Mouse (Mus musculus) macrophage (primary cell): Measurements from ENCODE around the gene Tcf20. TPM values are rescaled to one million over a fixed set of nuclear protein-coding genes. Genes with fewer than 3 reads are reported as not detected.

Experiments
- H3K27ac ChIP-seq: fragments of 350-480 bp; formaldehyde crosslinking; 2 replicates; pipeline ENCODE4 v1.9.0; 2021
- H3K36me3 ChIP-seq: fragments of 350-480 bp; formaldehyde crosslinking; 2 replicates; pipeline ENCODE4 v1.9.0; 2021; ENCODE audit errors: inconsistent target
- H3K4me3 ChIP-seq: fragments of 350-480 bp; formaldehyde crosslinking; 2 replicates; pipeline ENCODE4 v1.9.0; 2021; ENCODE audit errors: inconsistent target
- H3K79me2 ChIP-seq: fragments of 350-480 bp; formaldehyde crosslinking; 2 replicates; pipeline ENCODE4 v1.9.0; 2021; ENCODE audit errors: inconsistent target
- WGBS: methylation state at CpG from one replicate; pipeline ENCODE4 v1.1.7; 2026; ENCODE audit warnings: inconsistent platforms; ENCODE audit not compliant: missing documents; 5-methylcytosine and 5-hydroxymethylcytosine counted together
- polyA plus RNA-seq: library from polyadenylated mRNA; stranded (reverse); fragments of 250-400 nt; gene quantifications from 3 replicates; pipeline ENCODE4 v1.2.4, GENCODE M21; 2018; ENCODE audit warnings: inconsistent platforms

Gene Tcf20
- polyA plus RNA-seq, 1 experiment from 2014 or later = 18.5 TPM

DNA sequence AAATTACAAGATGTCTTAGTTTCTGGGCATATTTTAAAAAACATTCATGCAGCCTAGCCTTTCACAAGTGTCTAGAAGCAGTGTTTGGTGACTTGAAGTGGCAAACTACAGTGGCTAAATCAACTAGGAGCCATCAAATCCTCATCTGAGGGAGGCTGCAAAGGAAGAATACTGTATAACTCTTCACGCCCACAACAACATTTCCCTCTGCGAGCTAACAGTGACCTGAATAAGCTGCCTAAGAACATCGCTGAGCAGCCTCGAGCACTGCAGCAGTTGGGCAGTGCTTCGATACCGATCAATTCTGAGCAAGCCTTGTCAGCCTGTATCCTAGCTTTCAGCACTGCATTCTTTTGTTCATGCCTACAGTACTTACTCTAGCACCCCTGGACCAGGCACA, 157.8 kb downstream of the Tcf20 start:
- 98% methylated on average over 6 of the region's 6 CpGs for WGBS
- no peaks in the 10 kb centered on the region for H3K36me3 ChIP-seq

DNA sequence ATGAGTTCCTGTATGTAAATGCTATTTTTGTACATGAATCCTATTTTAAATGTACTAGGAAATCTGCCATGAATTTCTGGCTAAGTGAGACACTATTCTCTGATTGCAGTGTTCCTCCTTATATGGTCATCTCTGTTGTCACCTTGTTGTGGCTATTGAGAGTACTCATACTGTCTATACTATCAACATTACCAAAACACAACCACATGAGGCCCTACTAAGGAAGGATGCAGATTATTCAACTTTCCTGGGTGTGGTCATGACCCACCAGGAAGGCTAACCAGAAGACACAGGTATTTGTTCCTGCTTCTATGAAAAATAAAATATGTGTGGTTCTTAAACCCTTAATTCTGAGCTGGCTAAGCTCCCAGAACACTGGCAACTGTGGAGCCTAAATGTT, 161.8 kb downstream of the Tcf20 start:
- Histone ChIP-seq H3K4me3 (no peak overlapping the region), H3K27ac (no peak overlapping the region), H3K36me3 (peaks cover 4% of the 10 kb centered on the region; the same call in 1 of the 2 replicates), H3K79me2 (peaks cover 27% of the 10 kb centered on the region; the same call in 1 of the 2 replicates)

More for the DNA sequence above, 157.8 kb downstream of the Tcf20 start:
- peaks cover 31% of the 10 kb centered on the region; the same call in 1 of the 2 replicates for H3K79me2 ChIP-seq
- H3K27ac ChIP-seq = no peak overlapping the region
- no peak overlapping the region for H3K4me3 ChIP-seq

DNA sequence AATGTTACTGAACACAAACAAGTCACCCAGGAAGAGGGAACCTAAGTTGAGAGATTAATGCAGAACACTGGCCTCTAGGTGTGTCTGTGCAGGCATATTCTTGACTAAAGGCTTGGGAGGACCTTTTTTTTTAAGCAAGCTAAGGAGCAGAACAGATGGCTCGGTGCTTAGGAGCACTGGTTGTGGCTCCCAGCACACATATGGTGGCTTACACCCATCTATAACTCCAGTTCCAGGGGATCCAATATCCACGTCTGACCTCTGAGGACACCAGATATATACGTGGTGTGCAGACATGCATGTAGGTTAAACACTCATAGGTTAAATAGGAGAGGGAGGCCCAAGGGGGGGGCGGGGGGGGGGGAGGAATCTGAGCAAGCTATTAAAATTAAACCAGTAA, 165.3 kb downstream of the Tcf20 start:
- H3K4me3 ChIP-seq = no peak overlapping the region
- H3K79me2 ChIP-seq = peaks cover 13% of the 10 kb centered on the region; the same call in 1 of the 2 replicates
- 100% methylated on average over 2 of the region's 4 CpGs for WGBS
- no peak overlapping the region for H3K27ac ChIP-seq
- H3K36me3 ChIP-seq = peaks cover 4% of the 10 kb centered on the region; the same call in 1 of the 2 replicates

DNA sequence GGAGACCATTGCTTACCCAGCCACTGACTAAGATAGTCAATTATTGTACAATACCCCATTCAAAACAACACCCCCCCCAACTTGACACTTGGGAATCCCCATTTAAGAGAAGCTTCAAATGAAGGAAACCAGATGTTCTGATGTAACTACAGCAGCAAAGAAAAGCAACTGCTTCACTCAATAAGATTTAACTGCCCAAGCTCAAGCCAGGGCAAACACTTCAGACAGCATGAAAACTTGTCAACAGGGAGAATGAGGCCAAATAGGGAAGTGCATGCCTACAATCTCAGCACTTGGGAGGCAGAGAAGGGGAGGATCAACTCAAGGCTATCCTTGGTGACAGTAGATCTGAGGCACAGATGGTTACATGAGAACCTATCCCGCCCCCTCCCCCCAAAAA, 166.0 kb downstream of the Tcf20 start:
- H3K27ac ChIP-seq = no peak overlapping the region
- WGBS = 86% methylated on average over 1 of the region's 1 CpGs
- H3K36me3 ChIP-seq = peaks cover 4% of the 10 kb centered on the region; the same call in 1 of the 2 replicates
- H3K4me3 ChIP-seq = no peak overlapping the region
- peaks cover 6% of the 10 kb centered on the region; the same call in 1 of the 2 replicates for H3K79me2 ChIP-seq

DNA sequence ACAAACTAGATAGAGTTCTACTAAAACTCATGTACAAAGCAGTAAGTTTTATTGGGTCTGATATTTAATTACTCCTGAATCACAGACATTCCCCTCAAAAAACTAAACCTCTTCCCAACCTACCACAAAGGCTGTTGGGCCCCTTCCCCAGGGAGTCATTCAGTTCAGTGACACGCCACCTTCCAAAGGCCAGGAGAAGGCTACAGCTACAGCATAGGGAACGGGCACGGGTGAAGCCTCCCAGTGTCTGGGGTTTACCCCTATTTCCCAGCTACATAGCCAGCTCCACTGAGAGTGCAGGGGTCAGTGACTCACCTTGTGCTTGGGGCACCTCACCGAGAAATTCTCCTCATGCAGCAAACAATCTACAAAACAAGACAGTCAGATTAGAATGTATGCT, 172.4 kb downstream of the Tcf20 start:
- Histone ChIP-seq H3K36me3 (peaks cover 6% of the 10 kb centered on the region; the same call in 1 of the 2 replicates), H3K79me2 (no peaks in the 10 kb centered on the region), H3K4me3 (no peak overlapping the region), H3K27ac (no peak overlapping the region)
- WGBS = 100% methylated on average over 4 of the region's 4 CpGs

DNA sequence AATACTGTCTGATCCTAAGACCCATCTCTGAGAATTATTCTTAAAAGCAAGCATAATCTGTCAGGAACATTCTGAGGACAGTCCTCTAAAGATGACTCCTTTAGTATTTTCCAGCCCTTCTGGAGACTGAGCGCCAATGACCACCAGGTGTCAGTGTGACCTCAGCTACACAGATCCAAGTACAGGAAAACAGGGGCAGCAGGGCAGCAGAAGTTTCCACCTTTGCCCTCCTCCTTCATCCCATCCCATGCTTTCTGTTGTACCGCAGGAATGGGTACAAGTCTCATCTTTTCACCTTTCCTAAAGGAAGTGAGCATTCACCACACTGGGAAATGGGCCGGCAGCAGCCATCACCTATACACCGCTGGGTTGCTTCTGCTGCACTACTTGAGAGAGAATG, 172.9 kb downstream of the Tcf20 start:
- peaks cover 6% of the 10 kb centered on the region; the same call in 1 of the 2 replicates for H3K36me3 ChIP-seq
- H3K4me3 ChIP-seq = no peak overlapping the region
- 78% methylated on average over 4 of the region's 4 CpGs for WGBS
- H3K79me2 ChIP-seq = no peaks in the 10 kb centered on the region
- H3K27ac ChIP-seq = no peak overlapping the region

DNA sequence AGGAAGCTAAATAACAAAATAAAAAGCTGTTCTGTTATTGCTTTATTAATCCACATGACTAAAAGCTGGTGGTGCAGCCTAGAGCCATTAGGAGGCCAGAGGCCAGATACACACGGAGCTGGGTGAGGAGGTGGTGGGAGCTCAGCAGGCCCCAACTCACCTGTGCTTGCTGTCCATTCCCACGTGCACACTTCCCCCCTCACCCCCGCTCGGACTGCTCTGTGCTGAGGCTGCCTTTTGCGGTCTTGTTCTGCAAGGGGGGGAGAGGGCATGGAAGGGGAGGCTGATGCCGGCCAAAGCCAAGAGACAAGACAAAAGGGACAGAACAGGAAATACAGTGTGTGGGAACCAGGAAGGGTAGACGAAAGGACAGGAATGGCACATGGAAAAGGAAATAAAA, 173.4 kb downstream of the Tcf20 start:
- H3K79me2 ChIP-seq = no peaks in the 10 kb centered on the region
- H3K36me3 ChIP-seq = peaks cover 6% of the 10 kb centered on the region; the same call in 1 of the 2 replicates
- H3K27ac ChIP-seq = no peak overlapping the region
- WGBS = 96% methylated on average over 7 of the region's 7 CpGs
- no peak overlapping the region for H3K4me3 ChIP-seq

DNA sequence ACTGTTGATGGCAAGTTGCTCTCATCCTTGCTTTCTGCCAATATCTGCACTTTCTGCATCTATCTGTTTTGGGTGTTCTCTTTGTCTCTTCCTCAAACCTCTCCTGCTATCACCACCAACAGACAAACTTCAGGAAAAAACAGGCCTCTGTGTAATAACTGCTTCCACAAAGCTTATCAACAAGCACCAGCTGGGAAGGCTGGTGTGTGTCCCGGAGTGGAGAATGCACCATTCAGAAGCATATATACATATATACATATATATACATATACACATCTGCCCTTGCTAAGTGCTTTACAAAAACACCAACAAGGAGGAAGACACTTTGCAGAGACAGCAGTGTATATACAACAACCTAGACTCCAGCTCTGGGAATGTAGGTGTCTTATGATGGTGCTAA, 177.1 kb downstream of the Tcf20 start:
- Histone ChIP-seq H3K27ac (no peak overlapping the region), H3K36me3 (peaks cover 6% of the 10 kb centered on the region; the same call in 1 of the 2 replicates), H3K4me3 (no peak overlapping the region), H3K79me2 (no peaks in the 10 kb centered on the region)
- no CpG with 5 or more reads among the region's 1 CpGs for WGBS

DNA sequence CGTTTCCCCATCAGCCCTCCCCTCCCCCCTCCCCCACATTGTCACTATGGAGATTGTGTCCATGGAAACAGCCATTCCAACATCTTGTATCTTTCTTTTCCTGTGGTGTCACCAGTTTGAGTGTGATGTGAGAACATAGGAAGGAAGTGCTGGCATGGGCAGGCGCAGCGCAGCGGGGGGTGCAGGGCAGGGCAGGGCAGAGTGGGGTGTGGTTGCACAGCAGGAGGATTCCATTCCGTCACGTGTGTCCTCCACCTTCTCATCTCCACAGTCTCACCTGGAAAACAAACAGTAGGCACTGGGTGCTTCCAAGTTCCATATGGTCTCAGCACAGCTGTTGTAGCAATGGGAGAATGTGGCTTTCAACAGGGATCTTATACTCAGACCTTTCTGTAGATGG, 178.2 kb downstream of the Tcf20 start:
- peaks cover 6% of the 10 kb centered on the region; the same call in 1 of the 2 replicates for H3K36me3 ChIP-seq
- no peak overlapping the region for H3K27ac ChIP-seq
- H3K4me3 ChIP-seq = no peak overlapping the region
- WGBS = 81% methylated on average over 4 of the region's 6 CpGs
- no peaks in the 10 kb centered on the region for H3K79me2 ChIP-seq

DNA sequence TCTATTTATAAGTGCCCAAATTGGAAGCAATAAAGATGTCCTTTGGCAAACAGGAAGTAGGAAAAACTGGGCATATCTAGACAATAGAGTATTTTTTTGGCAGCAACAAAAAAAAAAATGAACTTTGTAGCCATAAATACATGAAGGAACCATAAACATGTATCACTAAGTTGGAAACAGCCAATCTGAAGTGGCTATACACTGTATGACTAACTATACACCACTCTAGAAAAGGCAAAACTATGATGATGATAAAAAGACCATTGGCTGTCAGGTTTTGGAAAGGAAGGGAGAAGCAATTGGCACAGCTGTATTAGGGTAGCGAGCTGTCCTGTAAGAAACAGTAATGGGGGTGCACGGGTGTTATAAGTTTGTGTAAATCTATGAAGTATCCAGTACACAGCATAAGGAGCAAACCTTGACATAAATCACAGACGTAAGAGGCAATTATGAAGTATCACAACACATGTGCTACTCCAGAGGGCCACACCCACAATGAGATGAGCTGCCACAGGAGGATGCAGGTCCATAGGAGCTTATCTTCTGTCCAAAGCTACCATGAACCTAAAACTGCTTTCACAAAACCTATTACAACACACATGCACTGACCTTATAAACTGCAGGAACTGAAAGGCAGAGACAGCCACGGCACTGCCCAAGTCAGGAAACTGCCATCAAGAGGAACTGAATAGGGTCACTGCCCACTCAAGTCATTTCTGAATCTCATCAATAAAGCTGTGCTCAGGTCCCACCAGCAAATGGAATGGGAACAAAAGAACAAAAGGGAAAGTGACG, 180.5 kb downstream of the Tcf20 start:
- WGBS = 65% methylated on average over 5 of the region's 5 CpGs
- no peaks in the 10 kb centered on the region for H3K79me2 ChIP-seq
- H3K27ac ChIP-seq = no peak overlapping the region
- no peak overlapping the region for H3K4me3 ChIP-seq
- no peaks in the 10 kb centered on the region for H3K36me3 ChIP-seq

DNA sequence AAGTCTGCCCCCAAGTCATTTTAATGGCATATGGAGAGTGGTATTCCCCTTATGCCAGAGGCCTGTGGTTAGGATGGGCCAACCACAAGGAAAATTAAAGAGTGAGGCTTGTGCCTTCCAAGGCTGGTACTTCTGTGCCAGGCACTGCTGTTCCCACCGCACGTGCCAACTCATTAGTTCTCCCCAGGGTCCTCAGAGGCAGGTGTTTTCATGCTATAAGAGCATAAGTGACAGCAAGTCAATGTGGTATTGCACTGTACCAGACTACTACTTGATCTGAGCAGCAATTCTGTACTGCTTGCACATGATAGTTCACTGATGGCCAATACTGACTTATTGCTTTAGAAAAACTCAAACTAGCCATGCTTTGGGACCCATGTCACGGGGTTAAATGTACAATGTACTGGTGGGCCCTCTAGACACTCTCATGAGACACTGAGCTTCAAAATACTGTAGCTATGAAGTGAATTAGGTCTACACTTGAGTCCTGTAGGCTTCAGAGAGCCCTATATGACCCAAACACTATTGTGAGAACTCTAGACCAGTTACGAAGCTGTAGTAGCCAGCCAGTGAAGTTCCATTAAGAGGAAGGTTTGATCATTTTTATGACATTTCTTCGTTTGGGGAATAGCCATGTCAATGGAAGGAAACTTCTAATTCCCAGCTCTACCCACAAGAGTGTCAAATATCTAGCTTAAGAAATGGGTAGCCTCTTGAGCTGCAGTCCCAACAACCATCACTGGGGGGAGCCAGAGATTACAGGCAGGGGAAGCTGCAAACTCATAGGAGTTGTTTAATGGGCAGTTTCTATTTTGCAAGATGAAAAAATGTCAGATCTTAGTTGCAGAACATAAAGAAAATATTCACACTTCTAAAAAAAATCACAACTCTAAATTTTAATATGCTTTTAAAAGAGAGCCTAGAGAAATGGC, 182.7 kb downstream of the Tcf20 start:
- WGBS = 75% methylated on average over 5 of the region's 5 CpGs
- H3K36me3 ChIP-seq = no peaks in the 10 kb centered on the region
- H3K79me2 ChIP-seq = no peaks in the 10 kb centered on the region
- no peak overlapping the region for H3K27ac ChIP-seq
- H3K4me3 ChIP-seq = no peak overlapping the region

DNA sequence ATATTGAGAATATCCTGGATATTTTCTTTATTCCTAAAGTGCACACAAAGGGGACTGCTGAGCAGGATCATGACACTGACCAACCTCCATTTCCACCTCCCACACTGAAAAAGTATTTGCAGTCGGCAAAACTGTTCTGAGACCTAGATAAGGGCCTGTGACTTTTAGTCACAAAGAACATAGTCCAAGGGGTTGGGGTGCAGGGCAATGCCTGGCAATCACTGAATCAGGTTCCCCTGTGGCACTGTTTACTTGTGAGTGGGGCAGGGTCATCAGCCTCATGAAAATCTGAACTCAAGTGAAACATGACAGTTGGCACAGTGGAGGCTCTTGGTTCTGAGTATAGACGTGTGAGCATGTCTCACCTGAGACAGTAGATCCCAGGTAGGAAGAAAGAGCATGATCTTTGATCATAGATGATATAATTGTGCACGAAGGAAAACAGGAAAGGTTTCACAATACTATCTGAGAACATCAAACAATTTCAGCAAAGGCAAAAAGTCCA, 191.7 kb downstream of the Tcf20 start:
- WGBS = 80% methylated on average over 3 of the region's 3 CpGs
- Histone ChIP-seq H3K36me3 (no peaks in the 10 kb centered on the region), H3K4me3 (no peak overlapping the region), H3K27ac (no peak overlapping the region), H3K79me2 (no peaks in the 10 kb centered on the region)

DNA sequence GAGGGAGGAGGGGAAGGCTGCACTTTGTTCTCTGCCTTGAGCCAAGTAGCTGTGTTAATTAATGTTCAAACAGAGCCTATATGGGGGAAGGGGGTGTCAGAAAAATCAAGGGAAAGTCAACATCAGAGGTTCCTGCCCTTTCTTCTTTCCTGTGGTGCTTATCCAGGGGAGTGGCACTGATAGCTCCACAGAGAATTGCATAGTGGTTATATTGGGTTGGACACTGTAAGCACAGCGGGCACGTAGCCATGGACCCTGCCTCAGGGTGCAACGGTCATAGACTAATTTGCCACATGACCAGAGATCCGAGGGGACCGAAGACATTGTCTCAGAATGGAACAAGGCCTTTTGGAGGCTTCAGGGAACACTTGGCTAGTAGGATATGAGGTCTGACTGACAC, 193.4 kb downstream of the Tcf20 start, which contains the start of gene Cyp2d26:
TSS of gene Cyp2d26 (minus strand) at position 18 of the 400 bp plus-strand sequence.
- Histone ChIP-seq H3K27ac (no peak within 1 kb of the TSS), H3K36me3 (no peaks in the 10 kb centered on the region), H3K4me3 (no peak within 1 kb of the TSS), H3K79me2 (no peaks in the 10 kb centered on the region)
- 100% methylated on average over 5 of the region's 5 CpGs for WGBS

DNA sequence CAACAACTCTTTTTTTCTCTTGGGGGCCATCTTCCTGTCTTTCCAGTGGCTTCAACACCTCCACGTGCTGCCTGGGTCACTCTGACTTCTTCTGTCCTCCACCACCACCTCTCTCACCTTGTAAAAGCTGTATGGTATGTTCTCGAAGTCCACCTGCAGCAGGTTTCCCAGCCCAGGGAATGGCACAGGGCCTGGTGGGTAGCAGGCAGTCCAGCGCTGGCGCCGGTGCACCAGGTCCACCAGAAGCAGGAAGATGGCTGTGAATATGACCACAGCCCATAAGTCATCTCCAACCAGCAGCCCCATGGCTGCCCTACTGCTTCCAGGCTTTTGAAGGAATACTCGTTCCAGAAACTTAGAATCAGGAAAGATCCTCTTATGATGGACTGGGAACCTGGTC, 193.8 kb downstream of the Tcf20 start:
- 87% methylated on average over 6 of the region's 6 CpGs for WGBS
- Histone ChIP-seq H3K79me2 (no peaks in the 10 kb centered on the region), H3K36me3 (no peaks in the 10 kb centered on the region), H3K27ac (no peak overlapping the region), H3K4me3 (no peak overlapping the region)
